Mouse (Mus musculus): ENCODE data around the gene Myh3.

- TF ChIP-seq CTCF (IDR thresholded peaks at IDR 0.05; ENCODE audit: control insufficient read depth, insufficient read depth, insufficient replicate concordance, low read depth, low read length) (no peak), POLR2A (IDR thresholded peaks at IDR 0.05; ENCODE audit: control insufficient read depth, low read depth, low read length) (no peak)
Observed at GRCm38 (mm10) chr11:67093652-67094051, 15.6 kb downstream of the Myh3 start.

All from testis, adult 2 months (tissue).